Mouse (Mus musculus): Measurements from ENCODE around the gene Ilf2. TPM values are rescaled to one million over a fixed set of nuclear protein-coding genes. Genes with fewer than 3 reads are reported as not detected.

Gene Ilf2
- polyA plus RNA-seq, 1 experiment from 2014 or later, result 103 TPM

- 0 out of 2 replicates have a peak, but pooled peaks cover 3% of the 10 kb centered on the region for H3K9me3 ChIP-seq (replicated peaks; ENCODE audit: control insufficient read depth, low read length)
- H3K27me3 ChIP-seq (ENCODE audit: control insufficient read depth, insufficient read depth, low read length), result peaks cover 19% of the 10 kb centered on the region
- peak within 1 kb of the TSS; percentile 20; the same call in 1 of the 2 replicates for H3K27ac ChIP-seq (ENCODE audit: low read length)
- peak; percentile 31 for ATAC-seq (replicated peaks; ENCODE audit: extremely low read depth, insufficient read depth, low FRiP score)
- peak within 1 kb of the TSS; percentile 80 for H3K9ac ChIP-seq (ENCODE audit: low read length)
- peak within 1 kb of the TSS; percentile 63 for H3K4me3 ChIP-seq (ENCODE audit: low read length)
- no peaks in the 10 kb centered on the region for H3K36me3 ChIP-seq (ENCODE audit: control insufficient read depth, insufficient read depth)
- under 1% methylated on average over 41 of the region's 49 CpGs for WGBS
- peak within 1 kb of the TSS; percentile 68 for H3K4me2 ChIP-seq (ENCODE audit: low read depth, low read length)
- 0 out of 2 replicates have a peak, but pooled peaks cover 3% of the 10 kb centered on the region for H3K4me1 ChIP-seq (ENCODE audit: control insufficient read depth, insufficient read depth, low read length)
Measured at GRCm38 (mm10) chr3:90465686-90466310, 10.1 kb upstream of the Ilf2 start, which contains the start of gene Npr1. Gene Npr1 (minus strand): TSS chr3:90465866.

- under 1% methylated on average over 15 of the region's 15 CpGs for WGBS
- ATAC-seq (replicated peaks; ENCODE audit: extremely low read depth, insufficient read depth, low FRiP score), result peak; percentile 29; the same call in 1 of the 2 replicates
Measured at GRCm38 (mm10) chr3:90466311-90466766, 9.6 kb upstream of the Ilf2 start.

GRCm38 (mm10) chr3:90467618-90468300 is 8.2 kb upstream of the Ilf2 start:
- Histone ChIP-seq H3K4me3 (ENCODE audit: low read length) (no peak overlapping the region), H3K9me3 (replicated peaks; ENCODE audit: control insufficient read depth, low read length) (0 out of 2 replicates have a peak, but pooled peaks cover 3% of the 10 kb centered on the region), H3K4me2 (ENCODE audit: low read depth, low read length) (no peak overlapping the region), H3K27ac (ENCODE audit: low read length) (no peak overlapping the region), H3K9ac (ENCODE audit: low read length) (no peak overlapping the region), H3K4me1 (ENCODE audit: control insufficient read depth, insufficient read depth, low read length) (0 out of 2 replicates have a peak, but pooled peaks cover 3% of the 10 kb centered on the region), H3K27me3 (ENCODE audit: control insufficient read depth, insufficient read depth, low read length) (peaks cover 17% of the 10 kb centered on the region), H3K36me3 (ENCODE audit: control insufficient read depth, insufficient read depth) (no peaks in the 10 kb centered on the region)
- 86% methylated on average over 10 of the region's 10 CpGs for WGBS
- ATAC-seq (replicated peaks; ENCODE audit: extremely low read depth, insufficient read depth, low FRiP score), result no peak

More at GRCm38 (mm10) chr3:90466311-90466766, 9.6 kb upstream of the Ilf2 start:
- peak overlapping the region; percentile 63 for H3K4me3 ChIP-seq (ENCODE audit: low read length)
- 0 out of 2 replicates have a peak, but pooled peaks cover 3% of the 10 kb centered on the region for H3K4me1 ChIP-seq (ENCODE audit: control insufficient read depth, insufficient read depth, low read length)
- H3K36me3 ChIP-seq (ENCODE audit: control insufficient read depth, insufficient read depth), result no peaks in the 10 kb centered on the region
- H3K4me2 ChIP-seq (ENCODE audit: low read depth, low read length), result peak overlapping the region; percentile 68
- H3K9ac ChIP-seq (ENCODE audit: low read length), result peak overlapping the region; percentile 53; the same call in 1 of the 2 replicates
- H3K9me3 ChIP-seq (replicated peaks; ENCODE audit: control insufficient read depth, low read length), result 0 out of 2 replicates have a peak, but pooled peaks cover 3% of the 10 kb centered on the region
- H3K27me3 ChIP-seq (ENCODE audit: control insufficient read depth, insufficient read depth, low read length), result peaks cover 19% of the 10 kb centered on the region
- H3K27ac ChIP-seq (ENCODE audit: low read length), result no peak overlapping the region

- WGBS, result 25% methylated on average over 3 of the region's 3 CpGs
- H3K4me1 ChIP-seq (ENCODE audit: control insufficient read depth, insufficient read depth, low read length), result peaks cover 5% of the 10 kb centered on the region
- no peak for ATAC-seq (replicated peaks; ENCODE audit: extremely low read depth, insufficient read depth, low FRiP score)
Measured at GRCm38 (mm10) chr3:90472213-90472612, 3.7 kb upstream of the Ilf2 start.

GRCm38 (mm10) chr3:90475151-90475830 is 635 bp upstream of the Ilf2 start:
- Histone ChIP-seq H3K27ac (ENCODE audit: low read length) (no peak overlapping the region), H3K27me3 (ENCODE audit: control insufficient read depth, insufficient read depth, low read length) (no peaks in the 10 kb centered on the region), H3K4me3 (ENCODE audit: low read length) (peak overlapping the region; percentile 55), H3K36me3 (ENCODE audit: control insufficient read depth, insufficient read depth) (peaks cover 17% of the 10 kb centered on the region), H3K9ac (ENCODE audit: low read length) (no peak overlapping the region), H3K4me1 (ENCODE audit: control insufficient read depth, insufficient read depth, low read length) (peaks cover 6% of the 10 kb centered on the region), H3K4me2 (ENCODE audit: low read depth, low read length) (peak overlapping the region; percentile 59), H3K9me3 (replicated peaks; ENCODE audit: control insufficient read depth, low read length) (no peaks in the 10 kb centered on the region)
- no peak for ATAC-seq (replicated peaks; ENCODE audit: extremely low read depth, insufficient read depth, low FRiP score)
- 39% methylated on average over 15 of the region's 16 CpGs for WGBS

More at GRCm38 (mm10) chr3:90472213-90472612, 3.7 kb upstream of the Ilf2 start:
- Histone ChIP-seq H3K9ac (ENCODE audit: low read length) (no peak overlapping the region), H3K4me2 (ENCODE audit: low read depth, low read length) (no peak overlapping the region), H3K9me3 (replicated peaks; ENCODE audit: control insufficient read depth, low read length) (0 out of 2 replicates have a peak, but pooled peaks cover 3% of the 10 kb centered on the region), H3K36me3 (ENCODE audit: control insufficient read depth, insufficient read depth) (no peaks in the 10 kb centered on the region), H3K27me3 (ENCODE audit: control insufficient read depth, insufficient read depth, low read length) (no peaks in the 10 kb centered on the region), H3K27ac (ENCODE audit: low read length) (no peak overlapping the region), H3K4me3 (ENCODE audit: low read length) (no peak overlapping the region)

GRCm38 (mm10) chr3:90486998-90487397 is 11.1 kb downstream of the Ilf2 start:
- Histone ChIP-seq H3K9ac (ENCODE audit: low read length) (no peak overlapping the region), H3K36me3 (ENCODE audit: control insufficient read depth, insufficient read depth) (peaks cover 51% of the 10 kb centered on the region)
- no peak for ATAC-seq (replicated peaks; ENCODE audit: extremely low read depth, insufficient read depth, low FRiP score)

GRCm38 (mm10) chr3:90488576-90488975 is 12.7 kb downstream of the Ilf2 start:
- peaks cover 37% of the 10 kb centered on the region for H3K36me3 ChIP-seq (ENCODE audit: control insufficient read depth, insufficient read depth)
- ATAC-seq (replicated peaks; ENCODE audit: extremely low read depth, insufficient read depth, low FRiP score), result no peak

More at GRCm38 (mm10) chr3:90486998-90487397, 11.1 kb downstream of the Ilf2 start:
- Histone ChIP-seq H3K27me3 (ENCODE audit: control insufficient read depth, insufficient read depth, low read length) (no peaks in the 10 kb centered on the region), H3K4me1 (ENCODE audit: control insufficient read depth, insufficient read depth, low read length) (peaks cover 5% of the 10 kb centered on the region), H3K27ac (ENCODE audit: low read length) (no peak overlapping the region), H3K4me3 (ENCODE audit: low read length) (no peak overlapping the region), H3K4me2 (ENCODE audit: low read depth, low read length) (no peak overlapping the region), H3K9me3 (replicated peaks; ENCODE audit: control insufficient read depth, low read length) (no peaks in the 10 kb centered on the region)
- WGBS, result 68% methylated on average over 5 of the region's 5 CpGs

GRCm38 (mm10) chr3:90490696-90491256 is 14.8 kb downstream of the Ilf2 start, which contains the start of gene Snapin:
Gene Snapin (minus strand): TSS chr3:90491033.
- Histone ChIP-seq H3K4me3 (ENCODE audit: low read length) (peak within 1 kb of the TSS; percentile 85), H3K36me3 (ENCODE audit: control insufficient read depth, insufficient read depth) (peaks cover 25% of the 10 kb centered on the region), H3K9me3 (replicated peaks; ENCODE audit: control insufficient read depth, low read length) (no peaks in the 10 kb centered on the region), H3K4me1 (ENCODE audit: control insufficient read depth, insufficient read depth, low read length) (peaks cover 5% of the 10 kb centered on the region), H3K9ac (ENCODE audit: low read length) (peak within 1 kb of the TSS; percentile 89), H3K4me2 (ENCODE audit: low read depth, low read length) (peak within 1 kb of the TSS; percentile 66), H3K27ac (ENCODE audit: low read length) (peak within 1 kb of the TSS; percentile 65), H3K27me3 (ENCODE audit: control insufficient read depth, insufficient read depth, low read length) (no peaks in the 10 kb centered on the region)
- peak; percentile 97 for ATAC-seq (replicated peaks; ENCODE audit: extremely low read depth, insufficient read depth, low FRiP score)
- WGBS, result under 1% methylated on average over 37 of the region's 37 CpGs

More at GRCm38 (mm10) chr3:90488576-90488975, 12.7 kb downstream of the Ilf2 start:
- Histone ChIP-seq H3K27ac (ENCODE audit: low read length) (no peak overlapping the region), H3K4me1 (ENCODE audit: control insufficient read depth, insufficient read depth, low read length) (peaks cover 5% of the 10 kb centered on the region), H3K9me3 (replicated peaks; ENCODE audit: control insufficient read depth, low read length) (no peaks in the 10 kb centered on the region), H3K4me3 (ENCODE audit: low read length) (no peak overlapping the region), H3K4me2 (ENCODE audit: low read depth, low read length) (no peak overlapping the region), H3K9ac (ENCODE audit: low read length) (no peak overlapping the region), H3K27me3 (ENCODE audit: control insufficient read depth, insufficient read depth, low read length) (no peaks in the 10 kb centered on the region)
- WGBS, result 89% methylated on average over 6 of the region's 6 CpGs
